Mouse (Mus musculus): ENCODE results near the gene Mex3a. TPM values are rescaled to one million over a fixed set of nuclear protein-coding genes. Genes with fewer than 3 reads are reported as not detected.
A peak's percentile ranks its signal among the peaks of the same experiment; 100 is the strongest.

Mex3a gene
- polyA plus RNA-seq, 1 experiment from 2014 or later, result 12.5 TPM

GRCm38 (mm10) chr3:88529204-88530000 lies 2.8 kb upstream of the Mex3a start:
- TF ChIP-seq CTCF (IDR thresholded peaks at IDR 0.05; ENCODE audit: low read depth), result no peak
- H3K4me2 ChIP-seq (ENCODE audit: low read length), result peak overlapping the region; percentile 89
- no peak overlapping the region for H3K4me3 ChIP-seq (replicated peaks; ENCODE audit: low read depth, low read length)
- 36% methylated on average over 7 of the region's 7 CpGs for WGBS
- DNase-seq (ENCODE audit: low spot score) (no peak), ATAC-seq (replicated peaks; ENCODE audit: low FRiP score, low read depth) (no peak)
- H3K36me3 ChIP-seq (ENCODE audit: insufficient read depth, low read length), result no peaks in the 10 kb centered on the region
- H3K27ac ChIP-seq, result peak overlapping the region; percentile 40; the same call in 1 of the 2 replicates
- H3K9ac ChIP-seq (ENCODE audit: low read depth, low read length), result peak overlapping the region; percentile 38; the same call in 1 of the 2 replicates
- no peaks in the 10 kb centered on the region for H3K9me3 ChIP-seq (replicated peaks; ENCODE audit: low read length)
- no peaks in the 10 kb centered on the region for H3K27me3 ChIP-seq (ENCODE audit: insufficient read depth, low read length)
- peaks cover 32% of the 10 kb centered on the region for H3K4me1 ChIP-seq (replicated peaks; ENCODE audit: insufficient read depth, low read length)

- H3K4me2 ChIP-seq (ENCODE audit: low read length), result peak overlapping the region; percentile 89
- WGBS, result 18% methylated on average over 11 of the region's 11 CpGs
- H3K27me3 ChIP-seq (ENCODE audit: insufficient read depth, low read length), result no peaks in the 10 kb centered on the region
- ATAC-seq (replicated peaks; ENCODE audit: low FRiP score, low read depth) (no peak), DNase-seq (ENCODE audit: low spot score) (no peak)
- peak overlapping the region; percentile 85 for H3K4me3 ChIP-seq (replicated peaks; ENCODE audit: low read depth, low read length)
- peaks cover 40% of the 10 kb centered on the region for H3K4me1 ChIP-seq (replicated peaks; ENCODE audit: insufficient read depth, low read length)
- no peak for TF ChIP-seq CTCF (IDR thresholded peaks at IDR 0.05; ENCODE audit: low read depth)
- H3K9ac ChIP-seq (ENCODE audit: low read depth, low read length), result peak overlapping the region; percentile 49; the same call in 1 of the 2 replicates
- peak overlapping the region; percentile 96 for H3K27ac ChIP-seq
- no peaks in the 10 kb centered on the region for H3K36me3 ChIP-seq (ENCODE audit: insufficient read depth, low read length)
- H3K9me3 ChIP-seq (replicated peaks; ENCODE audit: low read length), result no peaks in the 10 kb centered on the region
These were observed 1.9 kb upstream of the Mex3a start for GRCm38 (mm10) chr3:88530082-88530864.

- WGBS, result under 1% methylated on average over 60 of the region's 63 CpGs
- Histone ChIP-seq H3K4me2 (ENCODE audit: low read length) (peak overlapping the region; percentile 89), H3K9me3 (replicated peaks; ENCODE audit: low read length) (no peaks in the 10 kb centered on the region), H3K36me3 (ENCODE audit: insufficient read depth, low read length) (no peaks in the 10 kb centered on the region; the same call in 1 of the 2 replicates), H3K9ac (ENCODE audit: low read depth, low read length) (peak overlapping the region; percentile 92), H3K4me3 (replicated peaks; ENCODE audit: low read depth, low read length) (peak overlapping the region; percentile 85), H3K4me1 (replicated peaks; ENCODE audit: insufficient read depth, low read length) (peaks cover 54% of the 10 kb centered on the region), H3K27me3 (ENCODE audit: insufficient read depth, low read length) (no peaks in the 10 kb centered on the region), H3K27ac (peak overlapping the region; percentile 96)
- ATAC-seq (replicated peaks; ENCODE audit: low FRiP score, low read depth) (peak; percentile 70), DNase-seq (ENCODE audit: low spot score) (peak; percentile 93)
- TF ChIP-seq CTCF (IDR thresholded peaks at IDR 0.05; ENCODE audit: low read depth), result no peak
These were observed 572 bp upstream of the Mex3a start for GRCm38 (mm10) chr3:88531348-88532298.

- no peaks in the 10 kb centered on the region for H3K9me3 ChIP-seq (replicated peaks; ENCODE audit: low read length)
- peak overlapping the region; percentile 85 for H3K4me3 ChIP-seq (replicated peaks; ENCODE audit: low read depth, low read length)
- DNase-seq (ENCODE audit: low spot score) (peak; percentile 75), ATAC-seq (replicated peaks; ENCODE audit: low FRiP score, low read depth) (peak; percentile 12; the same call in 1 of the 2 replicates)
- peaks cover 56% of the 10 kb centered on the region for H3K4me1 ChIP-seq (replicated peaks; ENCODE audit: insufficient read depth, low read length)
- peak overlapping the region; percentile 96 for H3K27ac ChIP-seq
- H3K4me2 ChIP-seq (ENCODE audit: low read length), result peak overlapping the region; percentile 89
- H3K27me3 ChIP-seq (ENCODE audit: insufficient read depth, low read length), result no peaks in the 10 kb centered on the region
- WGBS, result under 1% methylated on average over 34 of the region's 40 CpGs
- H3K36me3 ChIP-seq (ENCODE audit: insufficient read depth, low read length), result peaks cover 8% of the 10 kb centered on the region; the same call in 1 of the 2 replicates
- H3K9ac ChIP-seq (ENCODE audit: low read depth, low read length), result peak overlapping the region; percentile 92
- no peak for TF ChIP-seq CTCF (IDR thresholded peaks at IDR 0.05; ENCODE audit: low read depth)
These were observed 705 bp downstream of the Mex3a start for GRCm38 (mm10) chr3:88532689-88533511.

- Histone ChIP-seq H3K4me3 (replicated peaks; ENCODE audit: low read depth, low read length) (peak overlapping the region; percentile 85), H3K4me1 (replicated peaks; ENCODE audit: insufficient read depth, low read length) (peaks cover 57% of the 10 kb centered on the region), H3K9ac (ENCODE audit: low read depth, low read length) (peak overlapping the region; percentile 92), H3K27ac (peak overlapping the region; percentile 96; the same call in 1 of the 2 replicates), H3K4me2 (ENCODE audit: low read length) (peak overlapping the region; percentile 89), H3K9me3 (replicated peaks; ENCODE audit: low read length) (no peaks in the 10 kb centered on the region), H3K27me3 (ENCODE audit: insufficient read depth, low read length) (no peaks in the 10 kb centered on the region), H3K36me3 (ENCODE audit: insufficient read depth, low read length) (peaks cover 16% of the 10 kb centered on the region; the same call in 1 of the 2 replicates)
- no peak for DNase-seq (ENCODE audit: low spot score)
- no peak for TF ChIP-seq CTCF (IDR thresholded peaks at IDR 0.05; ENCODE audit: low read depth)
- WGBS, result 2% methylated on average over 4 of the region's 5 CpGs
- ATAC-seq (replicated peaks; ENCODE audit: low FRiP score, low read depth), result no peak
These were observed 1.5 kb downstream of the Mex3a start for GRCm38 (mm10) chr3:88533706-88534105.

Data from kidney, postnatal 0 days (tissue).